Mouse (Mus musculus) liver, embryonic 14.5 days (tissue): Measurements from ENCODE around the gene Vmp1. TPM values are rescaled to one million over a fixed set of nuclear protein-coding genes. Genes with fewer than 3 reads are reported as not detected.

Source experiments
- ATAC-seq: fragments of 200-750 bp; cut with Nextera tagmentation; 2 replicates; pipeline ENCODE4 v1.8.0; 2017; ENCODE audit warnings: moderate number of reproducible peaks, mild to moderate bottlenecking, moderate library complexity; ENCODE audit not compliant: insufficient read depth
- DNase-seq, 3 experiments: peaks; one replicate each; pipeline ENCODE4 v3.0.0-alpha.2; 2012 to 2013; ENCODE audit warnings: low read depth in 3 of 3, low spot score in 3 of 3
- H3K27ac ChIP-seq: fragments of 300-500 bp; sonication (generic); 2 replicates; pipeline ENCODE4 v1.5.1; 2014; ENCODE audit warnings: moderate library complexity, mild to moderate bottlenecking, control low read depth, inconsistent platforms
- H3K27me3 ChIP-seq: fragments of 300-500 bp; sonication (generic); 2 replicates; pipeline ENCODE4 v1.6.1; 2014; ENCODE audit warnings: mild to moderate bottlenecking, low read length, moderate library complexity; ENCODE audit not compliant: control insufficient read depth, insufficient read depth
- H3K36me3 ChIP-seq: fragments of 300-500 bp; sonication (generic); replicated peaks from 2 replicates; pipeline ENCODE4 v1.6.1; 2014; ENCODE audit warnings: low read depth; ENCODE audit not compliant: control insufficient read depth, insufficient read depth
- H3K4me1 ChIP-seq, 2 experiments: fragments of 200-500 bp in 1 of 2; fragments of 300-500 bp in 1 of 2; sonication (generic) in 1 of 2; replicated peaks; 2 replicates each; pipeline ENCODE4 v1.6.1; 2012 to 2014; ENCODE audit warnings: antibody characterized with exemption in 1 of 2, inconsistent platforms in 1 of 2, low read length in 1 of 2; ENCODE audit not compliant: control insufficient read depth in 2 of 2, insufficient read depth in 2 of 2
- H3K4me2 ChIP-seq: fragments of 300-500 bp; sonication (generic); 2 replicates; pipeline ENCODE4 v1.6.1; 2014; ENCODE audit warnings: low read depth, mild to moderate bottlenecking, control low read depth, moderate library complexity
- H3K4me3 ChIP-seq, 2 experiments: fragments of 200-500 bp in 1 of 2; fragments of 300-500 bp in 1 of 2; sonication (generic) in 1 of 2; 2 replicates each; pipeline ENCODE4 v1.5.1; 2012 to 2014; ENCODE audit warnings: low read depth in 2 of 2, low read length in 2 of 2, mild to moderate bottlenecking in 2 of 2, control low read depth in 1 of 2, inconsistent platforms in 1 of 2, moderate library complexity in 1 of 2; ENCODE audit not compliant: insufficient read depth in 1 of 2
- H3K9ac ChIP-seq: fragments of 300-500 bp; sonication (generic); replicated peaks from 2 replicates; pipeline ENCODE4 v1.6.1; 2014; ENCODE audit warnings: mild to moderate bottlenecking, control low read depth, moderate library complexity
- H3K9me3 ChIP-seq: fragments of 300-500 bp; sonication (generic); 2 replicates; pipeline ENCODE4 v1.6.1; 2016; ENCODE audit warnings: low read length, mixed read lengths; ENCODE audit not compliant: control insufficient read depth
- CTCF ChIP-seq: IDR thresholded peaks from 2 replicates; pipeline ENCODE4 v1.5.1; 2016; ENCODE audit warnings: antibody characterized with exemption, low read depth, control low read depth
- EP300 ChIP-seq: IDR thresholded peaks from 2 replicates; pipeline ENCODE4 v1.6.1; 2016; ENCODE audit warnings: antibody characterized with exemption, low read depth
- WGBS: fragments of 180-500 bp; shearing (Covaris S2); extraction: QIAGEN DNeasy Blood & Tissue Kit; methylation state at CpG from one replicate; pipeline ENCODE4 v1.1.7; 2014; ENCODE audit not compliant: insufficient replicate concordance; 5-methylcytosine and 5-hydroxymethylcytosine counted together
- polyA plus RNA-seq, 2 experiments: library from polyadenylated mRNA; depleted of rRNA in 1 of 2; stranded (reverse) in 1 of 2; unstranded in 1 of 2; fragments of >200 nt; fragmentation: Nextera tagmentation in 1 of 2; extraction: Ambion mirVana in 1 of 2; gene quantifications; 2 replicates each; pipeline versions ENCODE4 v1.2.1 to v1.2.3; 2012 to 2014

Gene Vmp1
- polyA plus RNA-seq (2012; rRNA removed) (26.9 and 33.1 TPM in 2 replicates), polyA plus RNA-seq (2014; fragmentation: Nextera tagmentation; extraction: Ambion mirVana) (94.2 and 98.4 TPM in 2 replicates)

- H3K9ac ChIP-seq, result peak within 1 kb of the TSS; percentile 96
- no peak for TF ChIP-seq CTCF
- TF ChIP-seq EP300, result peak; percentile 64
- no peaks in the 10 kb centered on the region for H3K27me3 ChIP-seq
- H3K4me1 ChIP-seq, result peaks cover 17 to 23% of the 10 kb centered on the region in 2 experiments
- H3K9me3 ChIP-seq, result no peaks in the 10 kb centered on the region
- H3K27ac ChIP-seq, result peak within 1 kb of the TSS; percentile 94
- ATAC-seq, result peak; percentile 96
- peaks cover 6% of the 10 kb centered on the region for H3K36me3 ChIP-seq
- under 1% methylated on average over 56 of the region's 56 CpGs for WGBS
- peak; percentile 96 for DNase-seq
- H3K4me2 ChIP-seq, result peak within 1 kb of the TSS; percentile 91
- peak within 1 kb of the TSS; percentile 79 to 91 for H3K4me3 ChIP-seq
Measured at GRCm38 (mm10) chr11:86683395-86684125, at the start of gene Vmp1, which contains the start of gene Ptrh2. Gene Vmp1 (minus strand): TSS chr11:86683836. Gene Ptrh2 (plus strand): TSS chr11:86683985.

DNA sequence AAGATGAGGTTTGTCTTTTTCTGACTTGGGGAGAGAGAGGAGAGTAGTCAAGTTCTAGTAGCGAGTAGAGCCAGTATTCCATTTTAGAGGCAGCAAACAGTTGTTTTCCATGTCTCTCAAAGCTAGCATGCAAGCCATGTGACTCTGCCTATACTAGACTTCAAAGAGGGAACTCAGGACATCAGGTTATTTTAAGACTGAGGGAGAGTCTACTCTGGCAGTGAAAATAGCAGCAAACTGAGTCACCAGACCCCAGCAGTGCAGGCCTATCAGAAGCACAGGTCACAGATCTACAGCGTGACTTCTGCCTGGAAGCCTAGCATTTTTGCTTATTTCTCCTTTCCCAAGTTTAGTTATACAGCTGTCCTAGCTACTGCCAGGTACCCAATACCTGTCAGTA, 47.8 kb upstream of the Vmp1 start:
- DNase-seq, result no peak
- Histone ChIP-seq H3K9ac (no peak overlapping the region), H3K9me3 (no peaks in the 10 kb centered on the region), H3K36me3 (peaks cover 79% of the 10 kb centered on the region), H3K27ac (no peak overlapping the region), H3K4me3 (no peak overlapping the region), H3K27me3 (no peaks in the 10 kb centered on the region), H3K4me2 (no peak overlapping the region), H3K4me1 (no peaks in the 10 kb centered on the region)
- WGBS, result 84% methylated on average over 2 of the region's 2 CpGs
- no peak for ATAC-seq
- TF ChIP-seq CTCF, result no peak
- no peak for TF ChIP-seq EP300

DNA sequence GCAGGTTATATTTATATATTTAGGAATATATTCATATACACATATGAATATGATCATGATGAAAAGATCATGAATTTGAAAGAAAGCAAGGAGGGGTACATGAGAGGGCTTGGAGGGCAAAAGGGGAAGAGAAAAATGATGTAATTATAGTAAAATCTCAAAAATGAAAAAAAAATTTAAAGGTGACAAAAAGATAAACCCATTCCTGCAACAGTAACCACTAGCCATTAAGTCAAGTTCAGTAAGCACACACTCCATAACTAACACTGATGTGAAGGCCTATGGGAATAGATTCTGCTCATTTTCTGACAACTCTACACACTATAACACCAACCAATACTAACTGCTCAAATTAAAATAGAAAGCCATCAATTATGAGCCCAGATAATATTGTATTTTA, 42.0 kb upstream of the Vmp1 start:
- DNase-seq, result no peak
- no peak for ATAC-seq
- Histone ChIP-seq H3K9ac (no peak overlapping the region), H3K36me3 (peaks cover 74% of the 10 kb centered on the region), H3K27ac (no peak overlapping the region), H3K9me3 (no peaks in the 10 kb centered on the region), H3K4me1 (no peaks in the 10 kb centered on the region; a peak in 1 of 4 replicates), H3K4me3 (no peak overlapping the region), H3K4me2 (no peak overlapping the region), H3K27me3 (no peaks in the 10 kb centered on the region)
- TF ChIP-seq CTCF (no peak), EP300 (no peak)

DNA sequence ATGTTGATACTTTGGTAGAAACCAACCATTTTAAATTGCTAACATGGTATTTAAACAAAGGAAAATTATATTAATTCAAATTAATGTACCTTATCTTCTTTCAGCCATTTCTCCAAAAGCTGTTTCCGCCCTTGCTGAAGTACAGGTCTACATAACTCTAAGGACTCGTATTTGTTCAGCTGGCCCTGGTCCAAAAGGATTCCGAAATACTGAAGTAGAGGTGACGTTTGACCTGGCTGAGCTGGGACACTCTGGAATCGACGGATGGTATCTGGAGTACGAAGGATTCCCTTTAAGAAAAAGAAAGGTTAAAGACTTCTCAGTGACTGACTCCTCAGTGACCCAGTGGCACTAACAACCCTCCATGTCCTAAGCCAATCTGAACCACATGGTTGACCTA, 41.3 kb upstream of the Vmp1 start:
- peaks cover 76% of the 10 kb centered on the region for H3K36me3 ChIP-seq
- H3K4me1 ChIP-seq, result no peaks in the 10 kb centered on the region; a peak in 1 of 4 replicates
- ATAC-seq (no peak), DNase-seq (no peak)
- no peaks in the 10 kb centered on the region for H3K9me3 ChIP-seq
- no peaks in the 10 kb centered on the region for H3K27me3 ChIP-seq
- no peak overlapping the region for H3K27ac ChIP-seq
- TF ChIP-seq CTCF, result no peak
- TF ChIP-seq EP300, result no peak
- H3K4me2 ChIP-seq, result no peak overlapping the region
- H3K9ac ChIP-seq, result no peak overlapping the region
- H3K4me3 ChIP-seq, result no peak overlapping the region
- 84% methylated on average over 7 of the region's 7 CpGs for WGBS

- Histone ChIP-seq H3K27ac (no peak overlapping the region), H3K27me3 (no peaks in the 10 kb centered on the region), H3K4me3 (no peak overlapping the region), H3K4me2 (no peak overlapping the region), H3K9ac (no peak overlapping the region), H3K4me1 (no peaks in the 10 kb centered on the region; a peak in 1 of 4 replicates), H3K36me3 (peaks cover 78% of the 10 kb centered on the region), H3K9me3 (no peaks in the 10 kb centered on the region)
- ATAC-seq (no peak), DNase-seq (no peak)
- 77% methylated on average over 3 of the region's 3 CpGs for WGBS
- TF ChIP-seq EP300 (no peak), CTCF (no peak)
Measured at GRCm38 (mm10) chr11:86724004-86724403, 40.4 kb upstream of the Vmp1 start.
